Mouse (Mus musculus) brown adipose tissue, adult 24 weeks (tissue): Measurements from ENCODE around the gene Syn3. TPM values are rescaled to one million over a fixed set of nuclear protein-coding genes. Genes with fewer than 3 reads are reported as not detected.
"Not testable (repeated sequence)": the region's sequence is repeated elsewhere in the genome, so short reads cannot be mapped to it uniquely, and the experiment has no call there.

Experiments
- H3K27ac ChIP-seq: fragments of 200-500 bp; replicated peaks from 2 replicates; pipeline ENCODE4 v1.5.1; 2012; ENCODE audit warnings: low read depth, mild to moderate bottlenecking, low read length
- H3K4me1 ChIP-seq: fragments of 200-500 bp; 2 replicates; pipeline ENCODE4 v1.6.1; 2012; ENCODE audit warnings: low read length, mixed read lengths; ENCODE audit not compliant: control insufficient read depth, insufficient read depth, insufficient read length
- H3K4me3 ChIP-seq: fragments of 200-500 bp; 2 replicates; pipeline ENCODE4 v1.5.1; 2012; ENCODE audit warnings: low read depth, mild to moderate bottlenecking, low read length, moderate library complexity; ENCODE audit not compliant: insufficient read depth
- polyA plus RNA-seq: library from polyadenylated mRNA; stranded (reverse); fragments of >200 nt; gene quantifications from 2 replicates; pipeline ENCODE4 v1.2.4, GENCODE M21; 2012; ENCODE audit not compliant: missing spikeins, insufficient read depth, insufficient read length

Gene Syn3
- polyA plus RNA-seq, 1 experiment = 0.79 TPM

GRCm38 (mm10) chr10:86406952-86407351 is 91.7 kb downstream of the Syn3 start:
- H3K27ac ChIP-seq = no peak overlapping the region
- no peak overlapping the region for H3K4me3 ChIP-seq
- no peaks in the 10 kb centered on the region for H3K4me1 ChIP-seq

- Histone ChIP-seq H3K27ac (no peak overlapping the region), H3K4me3 (no peak overlapping the region), H3K4me1 (no peaks in the 10 kb centered on the region)
These were observed 100.4 kb downstream of the Syn3 start for GRCm38 (mm10) chr10:86398347-86398720.

DNA sequence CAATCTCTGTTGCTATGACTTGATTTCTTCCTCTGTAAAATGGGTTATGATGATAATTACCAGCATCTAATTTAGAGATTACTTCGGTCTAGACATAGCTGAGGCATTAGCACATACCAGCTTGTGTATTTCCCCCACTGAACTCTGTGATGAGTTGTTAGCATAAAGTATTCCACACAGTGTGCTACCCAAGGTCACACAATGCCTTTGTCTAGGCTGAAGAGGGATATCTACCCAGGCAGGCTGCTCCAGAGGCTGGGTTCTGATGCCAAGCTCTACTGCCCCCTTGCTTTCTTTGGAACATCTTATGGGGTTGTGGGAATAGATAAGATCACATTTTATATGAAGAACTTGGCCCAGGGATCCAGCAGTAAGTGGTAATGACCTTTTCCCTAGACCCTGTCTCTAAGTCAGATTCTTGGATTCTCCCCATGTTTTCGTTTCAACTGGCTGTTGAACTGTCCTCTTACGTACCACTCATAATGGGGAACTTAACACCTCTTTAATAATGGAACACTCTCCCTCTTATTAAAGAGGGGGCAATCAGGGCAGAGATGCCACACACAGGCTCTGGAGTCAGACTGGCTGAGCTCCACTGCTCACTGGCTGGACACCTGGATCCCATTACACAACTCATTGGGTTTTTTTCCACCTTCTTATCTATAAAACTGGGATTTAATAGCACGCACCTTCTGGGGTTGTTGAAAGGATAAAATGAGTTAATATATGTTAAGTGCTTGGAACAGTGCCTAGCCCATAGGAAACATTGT is 100.9 kb downstream of the Syn3 start:
- Histone ChIP-seq H3K4me3 (no peak overlapping the region), H3K27ac (no peak overlapping the region), H3K4me1 (no peaks in the 10 kb centered on the region)

GRCm38 (mm10) chr10:86392399-86392798 is 106.3 kb downstream of the Syn3 start:
- no peak overlapping the region for H3K4me3 ChIP-seq
- peaks cover 8% of the 10 kb centered on the region for H3K4me1 ChIP-seq
- H3K27ac ChIP-seq = no peak overlapping the region

DNA sequence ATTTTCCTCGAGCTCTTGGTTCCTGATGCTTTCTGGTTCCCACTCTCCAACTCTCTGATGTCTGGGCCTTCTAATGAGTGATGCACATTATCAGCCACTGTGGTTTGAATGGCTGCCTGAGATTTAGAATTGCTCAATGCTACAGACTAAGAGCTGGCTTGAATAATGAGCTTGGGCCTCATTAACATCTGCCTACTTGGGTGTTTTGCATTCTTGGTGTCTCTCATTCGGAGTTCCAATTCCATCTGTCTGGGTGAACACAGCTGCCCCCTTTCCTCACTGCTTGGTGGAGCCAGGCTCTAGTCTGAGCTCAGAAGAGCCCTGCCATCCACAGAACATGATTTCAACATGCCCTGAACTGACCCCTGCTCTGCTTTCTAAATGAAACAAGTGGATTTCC is 108.8 kb downstream of the Syn3 start:
- Histone ChIP-seq H3K4me1 (peaks cover 10% of the 10 kb centered on the region), H3K27ac (no peak overlapping the region), H3K4me3 (no peak overlapping the region)

GRCm38 (mm10) chr10:86389357-86389756 is 109.3 kb downstream of the Syn3 start:
- H3K27ac ChIP-seq = no peak overlapping the region
- H3K4me1 ChIP-seq = peaks cover 10% of the 10 kb centered on the region
- no peak overlapping the region for H3K4me3 ChIP-seq

GRCm38 (mm10) chr10:86388803-86389202 is 109.9 kb downstream of the Syn3 start:
- Histone ChIP-seq H3K27ac (no peak overlapping the region), H3K4me1 (peaks cover 10% of the 10 kb centered on the region), H3K4me3 (no peak overlapping the region)

- no peak overlapping the region for H3K27ac ChIP-seq
- H3K4me1 ChIP-seq = peaks cover 10% of the 10 kb centered on the region
- H3K4me3 ChIP-seq = no peak overlapping the region
These were observed 110.8 kb downstream of the Syn3 start for GRCm38 (mm10) chr10:86387821-86388440.

GRCm38 (mm10) chr10:86386232-86386631 is 112.5 kb downstream of the Syn3 start:
- no peak overlapping the region for H3K4me3 ChIP-seq
- peaks cover 10% of the 10 kb centered on the region for H3K4me1 ChIP-seq
- H3K27ac ChIP-seq = no peak overlapping the region

DNA sequence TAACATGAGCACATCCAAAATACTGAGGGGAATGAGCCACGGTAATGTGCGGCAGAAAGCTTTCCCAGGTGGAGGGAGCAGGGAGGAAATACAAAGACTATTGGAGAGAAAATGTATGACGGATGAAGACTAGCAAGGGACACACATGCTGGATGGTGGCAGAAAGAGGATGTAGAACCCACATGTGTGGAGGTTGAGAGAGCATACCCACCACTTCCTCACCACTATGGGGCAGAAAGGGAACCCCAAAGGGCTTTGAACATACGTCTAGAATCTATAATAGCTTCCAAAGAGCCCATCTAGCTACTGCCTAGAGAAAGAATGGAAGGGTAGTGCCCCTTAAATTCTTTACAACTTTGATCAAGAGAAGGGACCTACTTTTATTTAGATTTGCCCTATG is 113.0 kb downstream of the Syn3 start:
- H3K4me3 ChIP-seq = no peak overlapping the region
- H3K27ac ChIP-seq = no peak overlapping the region
- H3K4me1 ChIP-seq = peaks cover 10% of the 10 kb centered on the region

GRCm38 (mm10) chr10:86384655-86385054 is 114.0 kb downstream of the Syn3 start:
- no peak overlapping the region for H3K4me3 ChIP-seq
- H3K4me1 ChIP-seq = peaks cover 10% of the 10 kb centered on the region
- no peak overlapping the region for H3K27ac ChIP-seq

GRCm38 (mm10) chr10:86381922-86382260 is 116.8 kb downstream of the Syn3 start:
- Histone ChIP-seq H3K4me3 (no peak overlapping the region), H3K27ac (no peak overlapping the region), H3K4me1 (no peaks in the 10 kb centered on the region)

- Histone ChIP-seq H3K4me3 (no peak overlapping the region), H3K4me1 (no peaks in the 10 kb centered on the region), H3K27ac (no peak overlapping the region)
These were observed 117.4 kb downstream of the Syn3 start for GRCm38 (mm10) chr10:86381150-86381921.

DNA sequence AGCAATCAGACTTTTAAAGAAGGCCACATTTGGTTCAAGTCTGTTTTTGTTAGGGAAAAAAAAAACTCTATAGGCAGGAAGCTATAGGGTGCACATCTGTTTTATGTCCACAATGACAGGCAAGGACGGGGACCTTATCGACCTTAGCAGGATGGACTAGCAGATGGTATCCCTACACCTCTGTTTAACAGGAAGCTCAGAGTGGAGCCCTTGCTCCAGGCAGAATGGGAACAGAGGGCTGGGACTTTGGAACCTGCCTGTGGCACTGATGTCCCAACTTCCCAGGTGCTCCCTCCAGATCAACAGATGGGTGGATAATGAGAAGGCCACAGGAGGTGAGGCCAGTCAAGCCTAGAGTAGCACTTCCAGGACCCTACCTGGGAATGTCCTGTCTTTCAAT is 118.1 kb downstream of the Syn3 start:
- Histone ChIP-seq H3K4me1 (no peaks in the 10 kb centered on the region), H3K4me3 (no peak overlapping the region), H3K27ac (no peak overlapping the region)

DNA sequence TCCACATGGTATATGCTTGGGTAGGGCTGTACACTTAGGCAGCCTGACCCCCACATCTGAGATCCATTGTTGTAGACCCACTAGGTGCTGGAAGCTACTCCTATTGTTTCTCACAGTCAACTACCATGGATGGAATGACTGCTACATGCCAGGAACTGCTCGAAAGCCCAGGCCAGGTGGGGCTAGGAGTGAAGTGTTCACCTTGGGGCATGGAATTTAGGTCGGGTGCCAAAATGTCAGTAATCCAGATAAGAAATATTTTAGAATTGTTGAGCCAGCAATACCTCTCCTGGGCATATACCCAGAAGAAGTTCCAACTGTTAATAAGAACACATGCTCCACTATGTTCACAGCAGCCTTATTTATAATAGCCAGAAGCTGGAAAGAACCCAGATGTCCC is 119.9 kb downstream of the Syn3 start:
- H3K27ac ChIP-seq, H3K4me1 ChIP-seq, H3K4me3 ChIP-seq: not testable (repeated sequence)
